Mouse (Mus musculus) MEL (cell line): Measurements from ENCODE around the gene Pcif1. TPM values are rescaled to one million over a fixed set of nuclear protein-coding genes. Genes with fewer than 3 reads are reported as not detected.

ENCODE experiments used
- DNase-seq: peaks from one replicate; pipeline ENCODE4 v3.0.0; 2011; ENCODE audit warnings: low read depth, low spot score
- H3K27ac ChIP-seq: 2 replicates; pipeline ENCODE4 v1.5.1; 2012; ENCODE audit warnings: low read depth, mild to moderate bottlenecking, control low read depth, low read length, moderate library complexity; ENCODE audit not compliant: control insufficient read depth
- H3K27me3 ChIP-seq, 2 experiments: fragments of 150-350 bp in 1 of 2; sonication (generic) in 1 of 2; 2 replicates each; pipeline ENCODE4 v1.6.1; 2012; ENCODE audit warnings: low read length in 2 of 2, mild to moderate bottlenecking in 2 of 2, improper control_type of control experiment in 1 of 2, moderate library complexity in 1 of 2; ENCODE audit not compliant: insufficient read depth in 2 of 2, control insufficient read depth in 1 of 2
- H3K36me3 ChIP-seq, 2 experiments: 2 replicates each; pipeline ENCODE4 v1.6.1; 2012 to 2014; ENCODE audit warnings: low read length in 2 of 2, improper control_type of control experiment in 1 of 2, inconsistent platforms in 1 of 2, mild to moderate bottlenecking in 1 of 2; ENCODE audit not compliant: insufficient read depth in 2 of 2, control insufficient read depth in 1 of 2
- H3K4me1 ChIP-seq, 2 experiments: fragments of 150-350 bp in 1 of 2; sonication (generic) in 1 of 2; 2 replicates each; pipeline ENCODE4 v1.6.1; 2012; ENCODE audit warnings: low read length in 2 of 2, improper control_type of control experiment in 1 of 2, mild to moderate bottlenecking in 1 of 2; ENCODE audit not compliant: insufficient read depth in 2 of 2, control insufficient read depth in 1 of 2
- H3K4me3 ChIP-seq, 2 experiments: fragments of 150-350 bp in 1 of 2; sonication (generic) in 1 of 2; 2 replicates each; pipeline ENCODE4 v1.5.1; 2012; ENCODE audit warnings: low read depth in 2 of 2, low read length in 2 of 2, mild to moderate bottlenecking in 2 of 2, moderate library complexity in 2 of 2, control low read depth in 1 of 2, improper control_type of control experiment in 1 of 2; ENCODE audit not compliant: control insufficient read depth in 1 of 2, insufficient read depth in 1 of 2
- H3K79me2 ChIP-seq: 2 replicates; pipeline ENCODE4 v1.6.1; 2012; ENCODE audit warnings: mild to moderate bottlenecking, low read length, moderate library complexity; ENCODE audit not compliant: control insufficient read depth, poor library complexity, insufficient read depth
- H3K9ac ChIP-seq: 2 replicates; pipeline ENCODE4 v1.6.1; 2012; ENCODE audit warnings: low read depth, mild to moderate bottlenecking, control low read depth, low read length, moderate library complexity; ENCODE audit not compliant: control insufficient read depth, poor library complexity, severe bottlenecking
- H3K9me3 ChIP-seq: fragments of 150-350 bp; sonication (generic); replicated peaks from 2 replicates; pipeline ENCODE4 v1.6.1; 2012; ENCODE audit warnings: mild to moderate bottlenecking, low read length, improper control_type of control experiment, moderate library complexity; ENCODE audit not compliant: insufficient read depth
- CHD1 ChIP-seq: IDR thresholded peaks from 2 replicates; pipeline ENCODE4 v1.6.1; 2012; ENCODE audit warnings: low read depth, mild to moderate bottlenecking, inconsistent platforms, low read length, improper control_type of control experiment
- CTCF ChIP-seq, 3 experiments: IDR thresholded peaks in 2 of 3; conservative IDR thresholded peaks in 1 of 3; 2 replicates each; pipeline ENCODE4 v1.5.1; 2011 to 2012; ENCODE audit warnings: low read length in 3 of 3, low read depth in 2 of 3, mild to moderate bottlenecking in 2 of 3, improper control_type of control experiment in 1 of 3, inconsistent platforms in 1 of 3, mixed read lengths in 1 of 3, moderate library complexity in 1 of 3; ENCODE audit not compliant: control insufficient read depth in 1 of 3, insufficient read depth in 1 of 3, poor library complexity in 1 of 3, severe bottlenecking in 1 of 3
- EP300 ChIP-seq, 2 experiments: IDR thresholded peaks; 2 replicates each; pipeline ENCODE4 v1.6.1; 2011; ENCODE audit warnings: improper control_type of control experiment in 2 of 2, low read length in 2 of 2, low read depth in 1 of 2, mild to moderate bottlenecking in 1 of 2
- GABPA ChIP-seq: IDR thresholded peaks from 2 replicates; pipeline ENCODE4 v1.6.1; 2012; ENCODE audit warnings: low read depth, mild to moderate bottlenecking, inconsistent platforms, low read length, improper control_type of control experiment, moderate library complexity
- JUND ChIP-seq: IDR thresholded peaks from 2 replicates; pipeline ENCODE4 v1.6.1; 2011; ENCODE audit warnings: low read depth, mild to moderate bottlenecking, improper control_type of control experiment, low read length
- MAFK ChIP-seq: IDR thresholded peaks from 2 replicates; pipeline ENCODE4 v1.6.1; 2011; ENCODE audit warnings: low read depth, mild to moderate bottlenecking, low read length, improper control_type of control experiment, borderline replicate concordance
- MXI1 ChIP-seq: IDR thresholded peaks from 2 replicates; pipeline ENCODE4 v1.6.1; 2011; ENCODE audit warnings: mild to moderate bottlenecking, low read depth, low read length, improper control_type of control experiment
- MYB ChIP-seq: IDR thresholded peaks from 2 replicates; pipeline ENCODE4 v1.6.1; 2011; ENCODE audit warnings: mild to moderate bottlenecking, low read depth, low read length, improper control_type of control experiment
- POLR2AphosphoS5 ChIP-seq: IDR thresholded peaks from 2 replicates; pipeline ENCODE4 v1.6.1; 2012; ENCODE audit warnings: low read depth, borderline replicate concordance, mild to moderate bottlenecking, inconsistent platforms, low read length, moderate library complexity, mixed read lengths
- RCOR1 ChIP-seq: IDR thresholded peaks from 2 replicates; pipeline ENCODE4 v1.6.1; 2012; ENCODE audit warnings: low read depth, mild to moderate bottlenecking, inconsistent platforms, low read length, improper control_type of control experiment
- SIN3A ChIP-seq: IDR thresholded peaks from 2 replicates; pipeline ENCODE4 v1.6.1; 2012; ENCODE audit warnings: low read length, improper control_type of control experiment, inconsistent platforms
- TBP ChIP-seq: IDR thresholded peaks from 2 replicates; pipeline ENCODE4 v1.8.0; 2011; ENCODE audit warnings: low read depth, low read length, improper control_type of control experiment
- USF1 ChIP-seq: IDR thresholded peaks from 2 replicates; pipeline ENCODE4 v1.6.1; 2014; ENCODE audit warnings: low read depth, mild to moderate bottlenecking, inconsistent platforms, low read length, improper control_type of control experiment, moderate library complexity
- ZMIZ1 ChIP-seq: IDR thresholded peaks from 2 replicates; pipeline ENCODE4 v1.6.1; 2012; ENCODE audit warnings: low read depth, mild to moderate bottlenecking, inconsistent platforms, low read length, improper control_type of control experiment, moderate library complexity
- ZNF384 ChIP-seq: IDR thresholded peaks from 2 replicates; pipeline ENCODE4 v1.6.1; 2012; ENCODE audit warnings: low read depth, mild to moderate bottlenecking, inconsistent platforms, low read length, improper control_type of control experiment
- polyA plus RNA-seq, 2 experiments: library from polyadenylated mRNA; stranded (reverse) in 1 of 2; unstranded in 1 of 2; fragments of >175 nt in 1 of 2; fragments of >200 nt in 1 of 2; gene quantifications; 2 replicates each; pipeline versions ENCODE4 v1.2.1 to v1.2.4; 2012; ENCODE audit warnings: low replicate concordance in 2 of 2, low read depth in 1 of 2; ENCODE audit not compliant: insufficient read length in 2 of 2, insufficient read depth in 1 of 2, missing spikeins in 1 of 2
- total RNA-seq: library from RNA; depleted of rRNA; stranded (reverse); fragments of 300-350 nt; gene quantifications from 2 replicates; pipeline ENCODE4 v1.2.3, GENCODE M21; 2012

The Pcif1 gene
- total and polyA plus RNA-seq, 3 experiments = 46.8 to 118 TPM; not detected in 1

DNA sequence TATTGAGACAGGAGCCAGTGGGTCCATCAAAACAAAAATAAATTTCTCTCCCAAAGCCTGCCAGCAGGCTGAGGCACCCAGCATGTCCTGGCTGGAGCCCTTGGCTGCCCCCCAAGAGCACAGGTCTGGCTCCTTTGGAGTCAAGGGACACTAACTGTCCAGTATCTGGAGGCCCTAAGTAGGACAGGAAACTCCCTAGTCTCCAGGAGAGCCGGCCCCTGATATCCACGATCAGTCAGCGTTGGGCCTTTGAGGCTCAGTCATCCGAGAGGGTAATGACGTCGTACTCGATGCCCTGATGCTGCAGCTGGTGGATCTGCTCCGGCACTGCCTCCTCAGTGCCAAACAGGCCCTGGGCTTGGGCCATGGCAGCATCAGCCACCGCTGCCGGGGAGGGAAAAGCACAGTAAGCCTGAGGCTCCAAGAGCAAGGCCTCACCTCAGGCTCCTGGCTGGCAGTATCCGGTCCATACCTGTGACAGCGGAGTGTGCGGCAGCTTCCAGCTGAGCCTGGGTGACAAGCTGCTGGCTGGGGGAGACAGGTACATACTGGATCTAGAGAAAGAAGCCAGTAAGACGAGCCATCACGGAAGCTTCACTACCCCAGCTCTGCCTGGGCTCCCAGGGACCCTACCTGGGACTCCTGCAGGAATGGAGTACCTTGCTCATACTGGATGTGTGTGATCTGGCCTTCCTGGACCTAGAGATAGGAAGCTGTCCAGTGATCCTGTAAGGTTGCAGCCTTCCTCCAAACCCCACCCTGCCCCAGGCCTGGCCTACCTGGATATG, 13.0 kb downstream of the Pcif1 start:
- Histone ChIP-seq H3K4me3 (no peak overlapping the region), H3K27ac (no peak overlapping the region), H3K9ac (no peak overlapping the region), H3K4me1 (no peaks in the 10 kb centered on the region), H3K27me3 (no peaks in the 10 kb centered on the region)
- DNase-seq = no peak
- no peak for TF ChIP-seq CTCF (IDR thresholded peaks at IDR 0.05 in 2 of 3, conservative IDR thresholded peaks at IDR 0.05 in 1 of 3; ENCODE audit: control insufficient read depth in 1 of 3, insufficient read depth in 1 of 3, low read depth in 2 of 3, low read length in 3 of 3, poor library complexity in 1 of 3, severe bottlenecking in 1 of 3)
- TF ChIP-seq GABPA = no peak
- TF ChIP-seq POLR2AphosphoS5 = no peak
- no peak for TF ChIP-seq ZNF384
- no peak for TF ChIP-seq MYB
- no peak for TF ChIP-seq RCOR1
- no peak for TF ChIP-seq ZMIZ1
- TF ChIP-seq CHD1 = no peak
- no peak for TF ChIP-seq SIN3A
- no peak for TF ChIP-seq JUND
- TF ChIP-seq MXI1 = no peak
- no peak for TF ChIP-seq EP300 (IDR thresholded peaks at IDR 0.05; ENCODE audit: low read depth in 1 of 2, low read length in 2 of 2)
- no peak for TF ChIP-seq MAFK
- TF ChIP-seq, all 39 proteins: peak for 0
- Histone ChIP-seq H3K9me3 (no peaks in the 10 kb centered on the region), H3K79me2 (no peaks in the 10 kb centered on the region), H3K36me3 (no peaks in the 10 kb centered on the region; a peak in 2 of 4 replicates)

DNA sequence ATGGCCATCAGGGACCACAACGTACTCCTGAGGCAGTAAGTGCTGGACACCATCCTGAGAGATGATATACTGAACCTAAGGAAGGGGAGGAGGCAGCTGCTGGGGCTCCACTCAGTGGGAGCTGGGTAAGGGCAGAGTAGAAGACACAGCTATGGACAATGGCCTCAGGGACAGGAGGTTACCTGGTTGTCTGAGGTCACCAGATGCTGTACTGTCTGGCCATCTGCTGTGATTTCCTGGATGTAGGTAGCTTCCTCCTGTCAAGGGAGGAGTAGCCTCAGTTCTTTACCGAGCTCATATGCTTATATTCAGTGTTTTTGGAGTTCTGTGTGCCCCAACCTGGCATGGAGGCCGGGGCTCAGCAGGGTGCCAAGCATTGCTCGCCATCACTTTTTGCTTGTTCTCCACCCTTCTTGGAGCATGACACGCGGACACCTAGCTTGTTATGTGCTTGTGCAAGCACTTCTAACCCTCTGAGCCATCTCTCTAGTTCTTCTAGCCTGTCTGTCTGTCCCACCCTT, 13.7 kb downstream of the Pcif1 start:
- no peak overlapping the region for H3K4me3 ChIP-seq
- no peak for DNase-seq
- TF ChIP-seq TBP (no peak), USF1 (no peak)
- no peaks in the 10 kb centered on the region; a peak in 1 of 4 replicates for H3K36me3 ChIP-seq
- H3K9ac ChIP-seq = no peak overlapping the region
- no peaks in the 10 kb centered on the region for H3K27me3 ChIP-seq
- H3K9me3 ChIP-seq = no peaks in the 10 kb centered on the region
- H3K27ac ChIP-seq = no peak overlapping the region
- no peaks in the 10 kb centered on the region for H3K4me1 ChIP-seq
- H3K79me2 ChIP-seq = no peaks in the 10 kb centered on the region
